Mouse (Mus musculus): ENCODE data around the gene Fam69b. TPM values are rescaled to one million over a fixed set of nuclear protein-coding genes. Genes with fewer than 3 reads are reported as not detected.

Gene Fam69b
- polyA plus RNA-seq, 1 experiment from 2014 or later = 0.48 TPM

DNA sequence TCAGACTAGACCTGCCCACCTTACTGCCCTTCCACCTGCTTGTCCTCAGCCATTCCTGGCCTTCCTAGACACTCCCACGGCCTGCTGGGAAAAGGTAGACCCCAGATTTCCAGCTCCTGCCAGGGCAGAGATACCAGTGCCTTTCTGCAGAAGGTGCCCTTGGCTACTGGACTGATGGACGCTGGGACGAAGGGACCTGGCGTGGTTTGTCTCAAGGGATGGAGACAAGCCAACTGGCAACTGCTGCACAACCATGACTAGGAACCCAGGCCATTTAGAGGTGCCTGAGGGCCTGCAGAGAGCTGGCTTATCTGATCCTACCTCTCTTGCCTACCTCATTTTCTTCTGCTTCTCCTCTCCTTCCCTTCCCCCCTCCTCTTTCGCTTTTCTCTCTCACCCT is 13.4 kb upstream of the Fam69b start:
- ATAC-seq (no peak), DNase-seq (no peak)

DNA sequence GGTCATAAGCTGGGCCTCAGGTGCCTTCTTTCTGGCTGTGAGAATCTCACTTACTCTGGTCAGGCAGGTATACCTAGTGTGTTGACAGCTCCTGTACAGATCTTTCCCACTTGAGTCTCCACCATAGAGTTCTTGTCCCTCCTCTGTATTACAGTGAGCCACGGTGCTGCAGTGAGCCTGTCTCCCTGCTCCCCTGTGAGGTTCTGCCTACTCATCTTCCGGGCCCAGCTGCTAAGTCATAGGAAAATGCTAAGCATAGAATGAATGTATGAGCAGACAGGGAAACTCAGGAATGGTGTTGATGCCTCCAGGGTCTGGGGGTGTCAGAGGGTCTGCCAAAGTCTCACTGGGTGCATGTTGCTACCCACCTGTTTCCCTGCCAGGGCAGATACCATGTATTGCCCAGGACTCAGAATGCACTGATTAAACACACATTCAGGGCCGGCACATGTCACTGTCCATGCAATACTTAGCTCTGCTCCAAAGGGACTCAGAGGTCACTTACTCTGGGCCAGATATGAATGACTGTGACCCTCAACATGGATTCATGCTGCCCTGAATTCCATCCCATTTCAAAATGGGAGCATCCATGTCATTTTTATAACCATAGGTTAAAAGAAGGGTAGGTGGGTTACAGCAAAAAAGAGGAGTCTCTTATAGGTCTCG is 12.7 kb upstream of the Fam69b start:
- no peak overlapping the region for H3K4me3 ChIP-seq (ENCODE audit: low read depth, low read length)
- WGBS (ENCODE audit: insufficient replicate concordance) = 75% methylated on average over 4 of the region's 4 CpGs
- ATAC-seq (no peak), DNase-seq (no peak)
- no peak overlapping the region for H3K9ac ChIP-seq (replicated peaks)
- TF ChIP-seq CTCF (IDR thresholded peaks at IDR 0.05; ENCODE audit: low read depth) (no peak), EP300 (IDR thresholded peaks at IDR 0.05; ENCODE audit: low read depth) (no peak)
- no peaks in the 10 kb centered on the region for H3K4me1 ChIP-seq (ENCODE audit: insufficient read depth)
- no peak overlapping the region for H3K27ac ChIP-seq (ENCODE audit: low read depth)
- H3K4me2 ChIP-seq (ENCODE audit: low read depth, low read length) = no peak overlapping the region
- no peaks in the 10 kb centered on the region for H3K9me3 ChIP-seq (ENCODE audit: low read length)
- H3K27me3 ChIP-seq (ENCODE audit: insufficient read depth, low read length) = no peaks in the 10 kb centered on the region
- no peaks in the 10 kb centered on the region for H3K36me3 ChIP-seq (replicated peaks; ENCODE audit: insufficient read depth, low read length)

More for the DNA sequence above, 13.4 kb upstream of the Fam69b start:
- H3K9ac ChIP-seq (replicated peaks) = no peak overlapping the region
- no peak overlapping the region for H3K4me3 ChIP-seq (ENCODE audit: low read depth, low read length)
- H3K9me3 ChIP-seq (ENCODE audit: low read length) = no peaks in the 10 kb centered on the region
- no peaks in the 10 kb centered on the region for H3K36me3 ChIP-seq (replicated peaks; ENCODE audit: insufficient read depth, low read length)
- WGBS (ENCODE audit: insufficient replicate concordance) = 72% methylated on average over 5 of the region's 5 CpGs
- no peak overlapping the region for H3K27ac ChIP-seq (ENCODE audit: low read depth)
- no peaks in the 10 kb centered on the region for H3K27me3 ChIP-seq (ENCODE audit: insufficient read depth, low read length)
- no peaks in the 10 kb centered on the region for H3K4me1 ChIP-seq (ENCODE audit: insufficient read depth)
- no peak overlapping the region for H3K4me2 ChIP-seq (ENCODE audit: low read depth, low read length)
- TF ChIP-seq CTCF (IDR thresholded peaks at IDR 0.05; ENCODE audit: low read depth) (no peak), EP300 (IDR thresholded peaks at IDR 0.05; ENCODE audit: low read depth) (no peak)

GRCm38 (mm10) chr2:26617331-26617730 is 10.9 kb upstream of the Fam69b start:
- TF ChIP-seq EP300 (IDR thresholded peaks at IDR 0.05; ENCODE audit: low read depth) (no peak), CTCF (IDR thresholded peaks at IDR 0.05; ENCODE audit: low read depth) (no peak)
- no peak overlapping the region for H3K4me2 ChIP-seq (ENCODE audit: low read depth, low read length)
- H3K4me3 ChIP-seq (ENCODE audit: low read depth, low read length) = no peak overlapping the region
- 54% methylated on average over 6 of the region's 6 CpGs for WGBS (ENCODE audit: insufficient replicate concordance)
- DNase-seq (no peak), ATAC-seq (no peak)
- H3K9ac ChIP-seq (replicated peaks) = no peak overlapping the region
- no peaks in the 10 kb centered on the region for H3K9me3 ChIP-seq (ENCODE audit: low read length)
- H3K4me1 ChIP-seq (ENCODE audit: insufficient read depth) = no peaks in the 10 kb centered on the region
- H3K36me3 ChIP-seq (replicated peaks; ENCODE audit: insufficient read depth, low read length) = no peaks in the 10 kb centered on the region
- H3K27ac ChIP-seq (ENCODE audit: low read depth) = no peak overlapping the region
- H3K27me3 ChIP-seq (ENCODE audit: insufficient read depth, low read length) = no peaks in the 10 kb centered on the region

DNA sequence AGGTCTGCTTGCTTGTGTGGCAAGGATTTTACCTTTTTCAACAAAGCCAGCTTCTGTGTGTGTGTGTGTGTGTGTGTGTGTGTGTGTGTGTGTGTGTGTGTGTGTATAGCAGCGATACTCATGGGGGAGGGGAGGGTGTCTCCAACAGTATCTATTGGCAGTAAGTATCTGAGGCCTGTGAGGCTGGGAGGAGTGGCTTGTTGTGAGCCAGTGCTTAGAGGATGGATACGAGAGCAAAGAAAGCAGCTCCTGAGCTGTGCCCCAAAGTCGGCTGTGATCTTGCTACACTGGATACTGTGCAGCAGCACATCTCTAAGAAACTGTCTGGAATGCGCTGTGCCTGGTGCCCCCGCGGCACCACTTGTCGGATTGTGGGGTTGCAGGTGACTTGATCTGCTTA is 10.3 kb upstream of the Fam69b start:
- no peak overlapping the region for H3K4me2 ChIP-seq (ENCODE audit: low read depth, low read length)
- H3K27me3 ChIP-seq (ENCODE audit: insufficient read depth, low read length) = no peaks in the 10 kb centered on the region
- H3K4me3 ChIP-seq (ENCODE audit: low read depth, low read length) = no peak overlapping the region
- no peak overlapping the region for H3K27ac ChIP-seq (ENCODE audit: low read depth)
- no peak overlapping the region for H3K9ac ChIP-seq (replicated peaks)
- H3K9me3 ChIP-seq (ENCODE audit: low read length) = no peaks in the 10 kb centered on the region
- WGBS (ENCODE audit: insufficient replicate concordance) = 60% methylated on average over 7 of the region's 7 CpGs
- H3K4me1 ChIP-seq (ENCODE audit: insufficient read depth) = no peaks in the 10 kb centered on the region
- DNase-seq (no peak), ATAC-seq (no peak)
- H3K36me3 ChIP-seq (replicated peaks; ENCODE audit: insufficient read depth, low read length) = no peaks in the 10 kb centered on the region
- TF ChIP-seq EP300 (IDR thresholded peaks at IDR 0.05; ENCODE audit: low read depth) (no peak), CTCF (IDR thresholded peaks at IDR 0.05; ENCODE audit: low read depth) (no peak)

- ATAC-seq (no peak), DNase-seq (no peak)
- Histone ChIP-seq H3K4me3 (ENCODE audit: low read depth, low read length) (no peak overlapping the region), H3K27me3 (ENCODE audit: insufficient read depth, low read length) (no peaks in the 10 kb centered on the region), H3K4me1 (ENCODE audit: insufficient read depth) (no peaks in the 10 kb centered on the region), H3K9me3 (ENCODE audit: low read length) (no peaks in the 10 kb centered on the region), H3K9ac (replicated peaks) (no peak overlapping the region), H3K36me3 (replicated peaks; ENCODE audit: insufficient read depth, low read length) (no peaks in the 10 kb centered on the region), H3K4me2 (ENCODE audit: low read depth, low read length) (no peak overlapping the region), H3K27ac (ENCODE audit: low read depth) (no peak overlapping the region)
- TF ChIP-seq EP300 (IDR thresholded peaks at IDR 0.05; ENCODE audit: low read depth) = no peak
- TF ChIP-seq CTCF (IDR thresholded peaks at IDR 0.05; ENCODE audit: low read depth) = no peak
- 52% methylated on average over 2 of the region's 2 CpGs for WGBS (ENCODE audit: insufficient replicate concordance)
Observed at GRCm38 (mm10) chr2:26621246-26621645, 7.0 kb upstream of the Fam69b start.

DNA sequence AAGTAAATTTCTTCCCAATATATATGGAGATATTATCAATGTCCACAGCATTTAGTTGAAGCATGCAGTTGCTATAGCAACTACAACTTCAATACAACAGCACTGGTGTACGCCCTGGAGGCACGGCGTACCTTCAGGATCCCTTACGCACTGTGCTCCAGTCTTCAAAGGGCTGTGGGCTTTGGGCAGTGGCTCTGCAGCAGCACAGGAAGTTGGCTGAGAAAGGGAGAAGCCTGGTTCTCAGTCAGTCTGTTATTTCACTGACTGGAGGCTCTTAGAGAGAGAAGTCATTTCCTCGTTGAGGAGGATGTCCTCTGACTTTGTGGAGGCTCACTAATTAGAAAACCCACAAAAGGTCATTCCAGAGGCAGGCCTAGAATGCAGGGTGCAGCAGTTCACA is 5.3 kb upstream of the Fam69b start:
- no peak overlapping the region for H3K9ac ChIP-seq (replicated peaks)
- H3K4me2 ChIP-seq (ENCODE audit: low read depth, low read length) = no peak overlapping the region
- H3K27ac ChIP-seq (ENCODE audit: low read depth) = no peak overlapping the region
- H3K27me3 ChIP-seq (ENCODE audit: insufficient read depth, low read length) = peaks cover 6% of the 10 kb centered on the region; the same call in 1 of the 2 replicates
- DNase-seq (no peak), ATAC-seq (no peak)
- no peaks in the 10 kb centered on the region for H3K9me3 ChIP-seq (ENCODE audit: low read length)
- no peaks in the 10 kb centered on the region for H3K36me3 ChIP-seq (replicated peaks; ENCODE audit: insufficient read depth, low read length)
- no peak for TF ChIP-seq EP300 (IDR thresholded peaks at IDR 0.05; ENCODE audit: low read depth)
- TF ChIP-seq CTCF (IDR thresholded peaks at IDR 0.05; ENCODE audit: low read depth) = no peak
- no peak overlapping the region for H3K4me3 ChIP-seq (ENCODE audit: low read depth, low read length)
- WGBS (ENCODE audit: insufficient replicate concordance) = 51% methylated on average over 5 of the region's 5 CpGs
- H3K4me1 ChIP-seq (ENCODE audit: insufficient read depth) = peaks cover 2% of the 10 kb centered on the region; the same call in 1 of the 2 replicates

All from liver, postnatal 0 days (tissue).